Mouse (Mus musculus) cerebellum, adult 2 months (tissue): ENCODE data around the gene 2610028H24Rik. TPM values are rescaled to one million over a fixed set of nuclear protein-coding genes. Genes with fewer than 3 reads are reported as not detected.

Experiments used
- DNase-seq, 2 experiments: peaks; one replicate each; pipeline ENCODE4 v3.0.0; 2021
- H3K27ac ChIP-seq: fragments of 200-500 bp; 2 replicates; pipeline ENCODE4 v1.5.1; 2012; ENCODE audit warnings: low read length, control low read depth, inconsistent platforms; ENCODE audit not compliant: insufficient read depth
- H3K27me3 ChIP-seq: fragments of 200-500 bp; 2 replicates; pipeline ENCODE4 v1.6.1; 2012; ENCODE audit warnings: inconsistent platforms, mild to moderate bottlenecking, low read length, moderate library complexity; ENCODE audit not compliant: control insufficient read depth, insufficient read depth
- H3K4me1 ChIP-seq: fragments of 200-500 bp; 2 replicates; pipeline ENCODE4 v1.6.1; 2011; ENCODE audit warnings: low read length; ENCODE audit not compliant: control insufficient read depth, insufficient read depth
- H3K4me3 ChIP-seq: fragments of 200-500 bp; replicated peaks from 2 replicates; pipeline ENCODE3; 2011; ENCODE audit warnings: mild to moderate bottlenecking, low read depth, low read length, control low read depth; ENCODE audit not compliant: insufficient read depth
- CTCF ChIP-seq: fragments of 200-500 bp; IDR thresholded peaks from 2 replicates; pipeline ENCODE4 v1.5.1; 2011; ENCODE audit warnings: low read depth, mild to moderate bottlenecking, control low read depth, low read length, moderate library complexity, borderline replicate concordance; ENCODE audit not compliant: insufficient read depth
- POLR2A ChIP-seq: fragments of 200-500 bp; IDR thresholded peaks from 2 replicates; pipeline ENCODE4 v1.6.1; 2011; ENCODE audit warnings: low read length, control low read depth, borderline replicate concordance; ENCODE audit not compliant: insufficient read depth
- WGBS: fragments of 180-500 bp; shearing (Covaris S2); methylation state at CpG from one replicate; pipeline ENCODE4 v1.1.7; 2018; 5-methylcytosine and 5-hydroxymethylcytosine counted together
- polyA plus RNA-seq: library from polyadenylated mRNA; depleted of rRNA; stranded (reverse); fragments of >200 nt; gene quantifications from 2 replicates; pipeline ENCODE4 v1.2.3, GENCODE M21; 2012; rRNA removed

Gene 2610028H24Rik
- polyA plus RNA-seq, 1 experiment: not detected

GRCm38 (mm10) chr10:76495501-76495900 is 46.6 kb downstream of the 2610028H24Rik start:
- WGBS: 93% methylated on average over 6 of the region's 6 CpGs
- TF ChIP-seq POLR2A (no peak), CTCF (no peak)
- Histone ChIP-seq H3K27me3 (no peaks in the 10 kb centered on the region), H3K4me1 (no peaks in the 10 kb centered on the region), H3K27ac (no peak overlapping the region), H3K4me3 (no peak overlapping the region)
- DNase-seq: no peak

- no peak for TF ChIP-seq CTCF
- TF ChIP-seq POLR2A: no peak
- 91% methylated on average over 7 of the region's 7 CpGs for WGBS
- Histone ChIP-seq H3K4me3 (no peak overlapping the region), H3K27ac (no peak overlapping the region), H3K27me3 (no peaks in the 10 kb centered on the region), H3K4me1 (no peaks in the 10 kb centered on the region)
- no peak for DNase-seq
These were observed 47.5 kb downstream of the 2610028H24Rik start for GRCm38 (mm10) chr10:76496366-76496765.

GRCm38 (mm10) chr10:76497522-76497921 is 48.6 kb downstream of the 2610028H24Rik start:
- 93% methylated on average over 4 of the region's 4 CpGs for WGBS
- no peak overlapping the region for H3K4me3 ChIP-seq
- no peak for DNase-seq

GRCm38 (mm10) chr10:76504271-76504943 is 55.5 kb downstream of the 2610028H24Rik start:
- Histone ChIP-seq H3K4me3 (no peak overlapping the region), H3K27me3 (no peaks in the 10 kb centered on the region), H3K4me1 (no peaks in the 10 kb centered on the region), H3K27ac (no peak overlapping the region)
- no peak for DNase-seq
- no peak for TF ChIP-seq POLR2A
- no peak for TF ChIP-seq CTCF
- 90% methylated on average over 11 of the region's 11 CpGs for WGBS

More at GRCm38 (mm10) chr10:76497522-76497921, 48.6 kb downstream of the 2610028H24Rik start:
- no peaks in the 10 kb centered on the region for H3K27me3 ChIP-seq
- no peak overlapping the region for H3K27ac ChIP-seq
- no peak for TF ChIP-seq POLR2A
- TF ChIP-seq CTCF: no peak
- H3K4me1 ChIP-seq: no peaks in the 10 kb centered on the region

- DNase-seq: no peak
- H3K27me3 ChIP-seq: no peaks in the 10 kb centered on the region
- no peaks in the 10 kb centered on the region for H3K4me1 ChIP-seq
- H3K4me3 ChIP-seq: no peak overlapping the region
- no peak for TF ChIP-seq CTCF
- no peak for TF ChIP-seq POLR2A
- 92% methylated on average over 7 of the region's 7 CpGs for WGBS
- no peak overlapping the region for H3K27ac ChIP-seq
These were observed 57.0 kb downstream of the 2610028H24Rik start for GRCm38 (mm10) chr10:76505865-76506264.

Other genes with a start within 250 kb of the 2610028H24Rik start
- gene Prmt2, start 211.2 kb upstream of the 2610028H24Rik start, polyA plus RNA-seq: 75.5 and 81.4 TPM in 2 replicates
- 739 and 790 TPM in 2 replicates for gene S100b, start 195.2 kb upstream of the 2610028H24Rik start, polyA plus RNA-seq
- gene Dip2a, start 103.8 kb upstream of the 2610028H24Rik start, polyA plus RNA-seq: 68.2 and 80.4 TPM in 2 replicates
- not detected in 2 replicates for gene AC141477.1, start 8.6 kb upstream of the 2610028H24Rik start, polyA plus RNA-seq
- 31.3 and 35.5 TPM in 2 replicates for gene Pcnt, start 6.3 kb upstream of the 2610028H24Rik start, polyA plus RNA-seq
- 51.5 and 54.4 TPM in 2 replicates for gene Mcm3ap, start 19.8 kb downstream of the 2610028H24Rik start, polyA plus RNA-seq
- gene Ybey, start 20.0 kb downstream of the 2610028H24Rik start, polyA plus RNA-seq: 3.7 and 4.2 TPM in 2 replicates
- gene Lss, start 82.5 kb downstream of the 2610028H24Rik start, polyA plus RNA-seq: 30.5 and 32.2 TPM in 2 replicates
- 0.44 and 0.64 TPM in 2 replicates for gene Spatc1l, start 113.2 kb downstream of the 2610028H24Rik start, polyA plus RNA-seq
- not detected in 2 replicates for gene Ftcd, start 126.6 kb downstream of the 2610028H24Rik start, polyA plus RNA-seq
- 2.9 and 4.0 TPM in 2 replicates for gene Col6a2, start 174.5 kb downstream of the 2610028H24Rik start, polyA plus RNA-seq